Mouse (Mus musculus) limb, embryonic 14.5 days (tissue): ENCODE results near the gene Lgr5. TPM values are rescaled to one million over a fixed set of nuclear protein-coding genes. Genes with fewer than 3 reads are reported as not detected.

ENCODE experiments used
- ATAC-seq: fragments of 200-750 bp; cut with Nextera tagmentation; 2 replicates; pipeline ENCODE4 v1.8.0; 2017; ENCODE audit warnings: low read depth, moderate number of reproducible peaks, moderate TSS enrichment; ENCODE audit not compliant: low FRiP score
- DNase-seq: peaks from one replicate; pipeline ENCODE4 v3.0.0-alpha.2; 2015; ENCODE audit warnings: low spot score
- H3K27ac ChIP-seq: fragments of 300-500 bp; sonication (generic); replicated peaks from 2 replicates; pipeline ENCODE4 v1.5.1; 2014; ENCODE audit warnings: low read depth, mild to moderate bottlenecking, low read length, moderate library complexity, mixed read lengths
- H3K27me3 ChIP-seq: fragments of 300-500 bp; sonication (generic); 2 replicates; pipeline ENCODE4 v1.6.1; 2014; ENCODE audit warnings: low read length, mixed read lengths; ENCODE audit not compliant: control insufficient read depth, insufficient read depth
- H3K36me3 ChIP-seq: fragments of 300-500 bp; sonication (generic); 2 replicates; pipeline ENCODE4 v1.6.1; 2014; ENCODE audit warnings: mild to moderate bottlenecking, low read length, moderate library complexity, mixed read lengths; ENCODE audit not compliant: control insufficient read depth, insufficient read depth
- H3K4me1 ChIP-seq: fragments of 300-500 bp; sonication (generic); 2 replicates; pipeline ENCODE4 v1.6.1; 2014; ENCODE audit warnings: antibody characterized with exemption, low read length, mixed read lengths; ENCODE audit not compliant: control insufficient read depth, insufficient read depth
- H3K4me2 ChIP-seq: fragments of 300-500 bp; sonication (generic); replicated peaks from 2 replicates; pipeline ENCODE4 v1.6.1; 2014; ENCODE audit warnings: low read depth, mild to moderate bottlenecking, low read length, moderate library complexity; ENCODE audit not compliant: severe bottlenecking
- H3K4me3 ChIP-seq: fragments of 300-500 bp; sonication (generic); replicated peaks from 2 replicates; pipeline ENCODE4 v1.5.1; 2014; ENCODE audit warnings: low read length
- H3K9ac ChIP-seq: fragments of 300-500 bp; sonication (generic); 2 replicates; pipeline ENCODE4 v1.6.1; 2014; ENCODE audit warnings: mild to moderate bottlenecking, low read depth, low read length, moderate library complexity; ENCODE audit not compliant: severe bottlenecking
- H3K9me3 ChIP-seq: fragments of 300-500 bp; sonication (generic); 2 replicates; pipeline ENCODE4 v1.6.1; 2016; ENCODE audit warnings: low read length; ENCODE audit not compliant: control insufficient read depth
- POLR2A ChIP-seq: fragments of 200-500 bp; IDR thresholded peaks from 2 replicates; pipeline ENCODE4 v1.8.0; 2012; ENCODE audit warnings: inconsistent platforms, mild to moderate bottlenecking, moderate library complexity, borderline replicate concordance; ENCODE audit not compliant: insufficient read depth, insufficient read length; ENCODE audit errors: extremely low read depth
- WGBS: fragments of 180-500 bp; shearing (Covaris S2); extraction: QIAGEN DNeasy Blood & Tissue Kit; methylation state at CpG from one replicate; pipeline ENCODE4 v1.1.7; 2014; 5-methylcytosine and 5-hydroxymethylcytosine counted together
- polyA plus RNA-seq, 2 experiments: library from polyadenylated mRNA; depleted of rRNA in 1 of 2; stranded (reverse) in 1 of 2; unstranded in 1 of 2; fragments of >200 nt; fragmentation: Nextera tagmentation in 1 of 2; extraction: Ambion mirVana in 1 of 2; gene quantifications; 2 replicates each; pipeline versions ENCODE4 v1.2.1 to v1.2.3; 2012 to 2014

Gene Lgr5
- polyA plus RNA-seq, 2 experiments, result 9.6 to 12.2 TPM

- 75% methylated on average over 6 of the region's 6 CpGs for WGBS
- Histone ChIP-seq H3K4me3 (no peak overlapping the region), H3K4me1 (no peaks in the 10 kb centered on the region), H3K27ac (no peak overlapping the region), H3K27me3 (no peaks in the 10 kb centered on the region), H3K36me3 (no peaks in the 10 kb centered on the region), H3K9me3 (no peaks in the 10 kb centered on the region), H3K9ac (no peak overlapping the region), H3K4me2 (no peak overlapping the region)
- no peak for TF ChIP-seq POLR2A
- no peak for ATAC-seq
- DNase-seq, result no peak
Measured at GRCm38 (mm10) chr10:115542917-115543316, 44.7 kb downstream of the Lgr5 start.

- Histone ChIP-seq H3K4me2 (no peak overlapping the region), H3K4me3 (no peak overlapping the region), H3K27me3 (no peaks in the 10 kb centered on the region), H3K9ac (no peak overlapping the region), H3K27ac (no peak overlapping the region), H3K4me1 (peaks cover 8% of the 10 kb centered on the region), H3K9me3 (no peaks in the 10 kb centered on the region), H3K36me3 (no peaks in the 10 kb centered on the region)
- DNase-seq (no peak), ATAC-seq (no peak)
- TF ChIP-seq POLR2A, result no peak
- 70% methylated on average over 2 of the region's 2 CpGs for WGBS
Measured at GRCm38 (mm10) chr10:115530746-115531145, 56.8 kb downstream of the Lgr5 start.

- Histone ChIP-seq H3K9me3 (no peaks in the 10 kb centered on the region), H3K27ac (no peak overlapping the region), H3K4me3 (no peak overlapping the region), H3K27me3 (no peaks in the 10 kb centered on the region), H3K4me2 (no peak overlapping the region), H3K4me1 (peaks cover 8% of the 10 kb centered on the region), H3K9ac (no peak overlapping the region), H3K36me3 (no peaks in the 10 kb centered on the region)
- WGBS, result 85% methylated on average over 12 of the region's 12 CpGs
- no peak for TF ChIP-seq POLR2A
- no peak for ATAC-seq
- DNase-seq, result no peak
Measured at GRCm38 (mm10) chr10:115529768-115530167, 57.8 kb downstream of the Lgr5 start.

- DNase-seq (peak; percentile 42), ATAC-seq (peak; percentile 26; the same call in 1 of the 2 replicates)
- Histone ChIP-seq H3K4me3 (no peak overlapping the region), H3K4me1 (peaks cover 8% of the 10 kb centered on the region), H3K27ac (no peak overlapping the region), H3K36me3 (no peaks in the 10 kb centered on the region), H3K4me2 (no peak overlapping the region), H3K27me3 (no peaks in the 10 kb centered on the region), H3K9me3 (no peaks in the 10 kb centered on the region), H3K9ac (no peak overlapping the region)
- TF ChIP-seq POLR2A, result no peak
- 10% methylated on average over 4 of the region's 4 CpGs for WGBS
Measured at GRCm38 (mm10) chr10:115528892-115529291, 58.7 kb downstream of the Lgr5 start.

- Histone ChIP-seq H3K27me3 (no peaks in the 10 kb centered on the region), H3K36me3 (no peaks in the 10 kb centered on the region), H3K9me3 (no peaks in the 10 kb centered on the region), H3K9ac (no peak overlapping the region), H3K4me2 (peak overlapping the region; percentile 42; the same call in 1 of the 2 replicates), H3K27ac (no peak overlapping the region), H3K4me1 (peaks cover 20% of the 10 kb centered on the region), H3K4me3 (no peak overlapping the region)
- no peak for TF ChIP-seq POLR2A
- ATAC-seq (peak; percentile 23; the same call in 1 of the 2 replicates), DNase-seq (no peak)
- WGBS, result 12% methylated on average over 4 of the region's 4 CpGs
Measured at GRCm38 (mm10) chr10:115521081-115521451, 66.5 kb downstream of the Lgr5 start.
